Mouse (Mus musculus) heart, postnatal 36 days (tissue): ENCODE data around the gene Trim33. TPM values are rescaled to one million over a fixed set of nuclear protein-coding genes. Genes with fewer than 3 reads are reported as not detected.
A peak's percentile ranks its signal among the peaks of the same experiment; 100 is the strongest.

ENCODE experiments used
- DNase-seq, 2 experiments: peaks; one replicate each; pipeline ENCODE4 v3.0.0; 2021 to 2022
- intact Hi-C: fragments of 180-260 bp; cut with DNase I; formaldehyde crosslinking; loops from one replicate; pipeline ENCODE4 v1.15.1; 2025
- total RNA-seq, 2 experiments: library from RNA; stranded (reverse); gene quantifications; 2 replicates each; pipeline ENCODE4 v1.2.3; 2021

Gene Trim33
- total RNA-seq: 10 to 100 TPM; 15.8 to 16.1 TPM

GRCm38 (mm10) chr3:103279182-103280149, at the start of gene Trim33:
Gene Trim33, plus strand, starts transcription at chr3:103279293.
- intact Hi-C loops: loop anchor here (5.0 to 10.0 kb wide), 3 partner anchors 103 to 175 kb away; partner anchors contain the start of genes Bcas2 and Dennd2c
- DNase-seq: peak; percentile 88 to 93

GRCm38 (mm10) chr3:103232398-103232797, 46.7 kb upstream of the Trim33 start:
- intact Hi-C loops: loop anchor here (5.0 kb wide), 1 partner anchor 140 kb away; no protein-coding TSS in a partner anchor
- no peak for DNase-seq

- no peak for DNase-seq
- intact Hi-C loops: no loop called here
Observed at GRCm38 (mm10) chr3:103241524-103241923, 37.6 kb upstream of the Trim33 start.

- intact Hi-C loops: no loop called here
- no peak for DNase-seq
Observed at GRCm38 (mm10) chr3:103242156-103242555, 36.9 kb upstream of the Trim33 start.

- intact Hi-C loops: no loop called here
- DNase-seq: no peak
Observed at GRCm38 (mm10) chr3:103243491-103243890, 35.6 kb upstream of the Trim33 start.

- intact Hi-C loops: no loop called here
- DNase-seq: no peak
Observed at GRCm38 (mm10) chr3:103246627-103247260, 32.3 kb upstream of the Trim33 start.

GRCm38 (mm10) chr3:103256089-103256819, 22.8 kb upstream of the Trim33 start:
- no peak for DNase-seq
- intact Hi-C loops: no loop called here

GRCm38 (mm10) chr3:103262802-103263417, 16.2 kb upstream of the Trim33 start:
- DNase-seq: no peak
- intact Hi-C loops: no loop called here

- peak in 1 of 2 experiments; percentile 26 for DNase-seq
- intact Hi-C loops: loop anchor here (5.0 kb wide), 1 partner anchor 104 kb away; no protein-coding TSS in a partner anchor
Observed at GRCm38 (mm10) chr3:103278561-103279181, 422 bp upstream of the Trim33 start.

GRCm38 (mm10) chr3:103280241-103280761, 1.2 kb downstream of the Trim33 start:
- DNase-seq: peak; percentile 35 to 58
- intact Hi-C loops: loop anchor here (5.0 to 10.0 kb wide), 2 partner anchors 108 to 176 kb away; partner anchors contain the start of genes Bcas2 and Dennd2c

- intact Hi-C loops: loop anchor here (5.0 to 10.0 kb wide), 2 partner anchors 109 to 176 kb away; partner anchors contain the start of genes Bcas2 and Dennd2c
- no peak for DNase-seq
Observed at GRCm38 (mm10) chr3:103280875-103281274, 1.8 kb downstream of the Trim33 start.

- intact Hi-C loops: loop anchor here (10.0 kb wide), 1 partner anchor 184 kb away; the partner anchor contains the start of gene Dennd2c
- DNase-seq: no peak
Observed at GRCm38 (mm10) chr3:103288761-103289160, 9.7 kb downstream of the Trim33 start.

- DNase-seq: no peak
- intact Hi-C loops: no loop called here
Observed at GRCm38 (mm10) chr3:103291087-103291486, 12.0 kb downstream of the Trim33 start.

- intact Hi-C loops: no loop called here
- DNase-seq: no peak
Observed at GRCm38 (mm10) chr3:103305411-103305982, 26.4 kb downstream of the Trim33 start.

GRCm38 (mm10) chr3:103309252-103309651, 30.2 kb downstream of the Trim33 start:
- no peak for DNase-seq
- intact Hi-C loops: no loop called here

GRCm38 (mm10) chr3:103309750-103310149, 30.7 kb downstream of the Trim33 start:
- intact Hi-C loops: no loop called here
- DNase-seq: no peak

- DNase-seq: no peak
- intact Hi-C loops: no loop called here
Observed at GRCm38 (mm10) chr3:103314291-103314690, 35.2 kb downstream of the Trim33 start.

- DNase-seq: no peak
- intact Hi-C loops: no loop called here
Observed at GRCm38 (mm10) chr3:103335371-103335770, 56.3 kb downstream of the Trim33 start.

GRCm38 (mm10) chr3:103346658-103347057, 67.6 kb downstream of the Trim33 start:
- DNase-seq: no peak
- intact Hi-C loops: no loop called here
